ENCODE assay signal across 35 mouse cellular contexts in genomic region chr11:77621902-77622535, GRCm38 (mm10). TPM values are rescaled to one million over a fixed set of nuclear protein-coding genes. Genes with fewer than 3 reads are reported as not detected.
DNase-seq lines count a peak whose midpoint lies in the region; ATAC-seq lines count a peak whose summit lies in the region.
"Had no signal": no experiment of that assay in that cellular context is flagged by ENCODE, and none has a peak within 500 bp of the region (broad histone marks: within the 10 kb centered on the region; RNA-seq: fewer than 3 reads in every experiment).

No protein-coding gene starts in this region.

- no peak overlapping the region for H3K9ac ChIP-seq in kidney, embryonic 14.5 days (ENCODE audit: low read depth, low read length)
- no peak overlapping the region for H3K9ac ChIP-seq in liver, embryonic 12.5 days
- H3K9ac ChIP-seq: embryonic facial prominence, embryonic 13.5 days; heart, embryonic 15.5 days; hindbrain, embryonic 12.5 days; limb, embryonic 15.5 days; liver, embryonic 15.5 days; lung, embryonic 14.5 days; midbrain, embryonic 13.5 days had no signal

- H3K27ac ChIP-seq in kidney, embryonic 14.5 days (ENCODE audit: low read depth, low read length) = no peak overlapping the region
- H3K27ac ChIP-seq in liver, embryonic 12.5 days = no peak overlapping the region
- H3K27ac ChIP-seq: embryonic facial prominence, embryonic 13.5 days; gastrocnemius, adult 2 months; heart, embryonic 10.5 days; heart, embryonic 15.5 days; hindbrain, embryonic 12.5 days; hindbrain, postnatal 0 days; limb, embryonic 10.5 days; limb, embryonic 15.5 days; liver, embryonic 15.5 days; midbrain, embryonic 13.5 days had no signal

- ATAC-seq in kidney, embryonic 14.5 days (ENCODE audit: low FRiP score, low TSS enrichment) = peak; percentile 64
- ATAC-seq in megakaryocyte, adult 5-6 weeks (ENCODE audit: poor library complexity, severe bottlenecking) = no peak
- ATAC-seq in granulocyte monocyte progenitor cell, adult 5-6 weeks (replicated peaks; ENCODE audit: poor library complexity, severe bottlenecking) = peak; percentile 20
- ATAC-seq in liver, embryonic 12.5 days = no peak
- ATAC-seq: forebrain, embryonic 16.5 days; hindbrain, postnatal 0 days; intestine, postnatal 0 days; midbrain, embryonic 13.5 days; Patski had no signal

- H3K27me3 ChIP-seq in kidney, embryonic 14.5 days (ENCODE audit: control insufficient read depth, insufficient read depth, low read length) = no peaks in the 10 kb centered on the region
- peaks cover 4% of the 10 kb centered on the region for H3K27me3 ChIP-seq in megakaryocyte, embryonic 14.5 days (replicated peaks)
- H3K27me3 ChIP-seq in liver, embryonic 12.5 days (replicated peaks) = peaks cover 10% of the 10 kb centered on the region; the same call in 1 of the 2 replicates
- H3K27me3 ChIP-seq: heart, embryonic 15.5 days; hindbrain, embryonic 12.5 days; limb, embryonic 15.5 days; midbrain, embryonic 13.5 days; Patski had no signal

- DNase-seq in kidney, postnatal 36 days = no peak
- no peak for DNase-seq in left cerebral cortex, adult 8-10 months (ENCODE audit: low spot score in 2 of 2)
- DNase-seq in heart, adult 18-20 months = no peak
- DNase-seq: adrenal gland, postnatal 14 days; cerebellum, adult 11 months; cerebellum, adult 9-10 months; cerebellum, postnatal 36 days; embryo, embryonic 11 days; gastrocnemius, adult 2 months; gastrocnemius, postnatal 36 days; kidney, postnatal 10 days; layer of hippocampus, postnatal 36 days; lung, embryonic 14.5 days; lung, postnatal 14 days; right cerebral cortex, postnatal 25 days; thymus, postnatal 25 days had no signal

- no peak overlapping the region for H3K4me3 ChIP-seq in kidney, embryonic 14.5 days (ENCODE audit: low read length)
- H3K4me3 ChIP-seq in megakaryocyte, embryonic 14.5 days (replicated peaks) = peak overlapping the region; percentile 67
- H3K4me3 ChIP-seq in liver, embryonic 12.5 days = no peak overlapping the region
- H3K4me3 ChIP-seq: embryonic facial prominence, embryonic 13.5 days; erythroblast, embryonic 14.5 days; gastrocnemius, adult 2 months; heart, embryonic 10.5 days; heart, embryonic 15.5 days; hindbrain, embryonic 12.5 days; limb, embryonic 10.5 days; limb, embryonic 15.5 days; liver, embryonic 15.5 days; midbrain, embryonic 13.5 days had no signal

- no peaks in the 10 kb centered on the region for H3K36me3 ChIP-seq in kidney, embryonic 14.5 days (ENCODE audit: control insufficient read depth, insufficient read depth, low read length)
- H3K36me3 ChIP-seq in megakaryocyte, embryonic 14.5 days (replicated peaks; ENCODE audit: low read length) = no peaks in the 10 kb centered on the region
- no peaks in the 10 kb centered on the region for H3K36me3 ChIP-seq in liver, embryonic 12.5 days
- H3K36me3 ChIP-seq: embryonic facial prominence, embryonic 13.5 days; G1E; heart, embryonic 10.5 days; heart, embryonic 15.5 days; hindbrain, embryonic 12.5 days; limb, embryonic 10.5 days; limb, embryonic 15.5 days; liver, embryonic 15.5 days; midbrain, embryonic 13.5 days had no signal

- H3K4me1 ChIP-seq in kidney, embryonic 14.5 days (ENCODE audit: control insufficient read depth, insufficient read depth, low read length) = peaks cover 13% of the 10 kb centered on the region; the same call in 1 of the 2 replicates
- H3K4me1 ChIP-seq in megakaryocyte, embryonic 14.5 days = peaks cover 70% of the 10 kb centered on the region
- H3K4me1 ChIP-seq in liver, embryonic 12.5 days = peaks cover 42% of the 10 kb centered on the region

- H3K9me3 ChIP-seq in kidney, embryonic 14.5 days (ENCODE audit: control insufficient read depth, low read length) = no peaks in the 10 kb centered on the region
- no peaks in the 10 kb centered on the region for H3K9me3 ChIP-seq in megakaryocyte, embryonic 14.5 days
- H3K9me3 ChIP-seq in liver, embryonic 12.5 days (replicated peaks) = no peaks in the 10 kb centered on the region
- H3K9me3 ChIP-seq: embryonic facial prominence, embryonic 13.5 days; G1E; heart, embryonic 10.5 days; heart, embryonic 15.5 days; hindbrain, embryonic 12.5 days; limb, embryonic 10.5 days; limb, embryonic 15.5 days; liver, embryonic 15.5 days; midbrain, embryonic 13.5 days had no signal

- H3K4me2 ChIP-seq in kidney, embryonic 14.5 days (replicated peaks; ENCODE audit: low read depth, low read length) = no peak overlapping the region
- no peak overlapping the region for H3K4me2 ChIP-seq in liver, embryonic 12.5 days
- H3K4me2 ChIP-seq: embryonic facial prominence, embryonic 13.5 days; heart, embryonic 15.5 days; hindbrain, embryonic 12.5 days; limb, embryonic 15.5 days; liver, embryonic 15.5 days; lung, embryonic 14.5 days; midbrain, embryonic 13.5 days had no signal

- 46% methylated on average over 5 of the region's 5 CpGs for WGBS in kidney, embryonic 14.5 days
- WGBS in liver, embryonic 12.5 days (ENCODE audit: insufficient replicate concordance) = 48% methylated on average over 5 of the region's 5 CpGs

RNA-seq across cellular contexts. Expression of gene Taok1, which starts 14.4 kb away (rescaled TPM):
- polyA plus RNA-seq in kidney, embryonic 14.5 days (2014; fragmentation: Nextera tagmentation; extraction: Ambion mirVana) = 21.4 and 23.7 TPM in 2 replicates
- polyA plus RNA-seq in megakaryocyte, embryonic 14.5 days (2012; ENCODE audit: insufficient read depth, low replicate concordance) = 1.2 and 2.3 TPM in 2 replicates
- 40.5 and 41.9 TPM in 2 replicates for total RNA-seq in megakaryocyte, adult 5-6 weeks (2015)
- 48.4 and 57.0 TPM in 2 replicates for total RNA-seq in megakaryocyte, adult 5-6 weeks (2017)
- 22.9 and 23.6 TPM in 2 replicates for total RNA-seq in granulocyte monocyte progenitor cell, adult 5-6 weeks (2014; fragmentation: Nextera tagmentation)
- total RNA-seq in granulocyte monocyte progenitor cell, adult 5-6 weeks (2017) = 30.2 and 36.7 TPM in 2 replicates
- polyA plus RNA-seq in liver, embryonic 12.5 days (2016; fragmentation: Nextera tagmentation; extraction: Ambion mirVana) = 6.1 and 6.7 TPM in 2 replicates
- total RNA-seq in left cerebral cortex, adult 8-10 months (2022) = 100 to 1,000 TPM in 2 of 4 experiments, 10 to 100 TPM in 2; 92.7 to 112 (median 102) TPM
- total RNA-seq in heart, adult 18-20 months (2021) = 10 to 100 TPM; 53.3 to 54.0 TPM

Comparison
In these comparisons a context has a peak if more than half of its experiments do, and no peak if none do; other contexts are left out.
1. ATAC-seq: peak in kidney, embryonic 14.5 days (single experiment) and granulocyte monocyte progenitor cell, adult 5-6 weeks (single experiment); none in megakaryocyte, adult 5-6 weeks (single experiment) and liver, embryonic 12.5 days (single experiment).